In genomic region chr13:98891443-98891842, GRCm38 (mm10) we compare ENCODE assay signal across 8 mouse cellular contexts. TPM values are rescaled to one million over a fixed set of nuclear protein-coding genes. Genes with fewer than 3 reads are reported as not detected.
DNase-seq lines count a peak whose midpoint lies in the region; ATAC-seq and TF ChIP-seq lines count a peak whose summit lies in the region.

No protein-coding gene starts in this region.

- peaks cover 22% of the 10 kb centered on the region for H3K36me3 ChIP-seq in lung, embryonic 14.5 days (ENCODE audit: insufficient read depth)
- H3K36me3 ChIP-seq in forebrain, embryonic 10.5 days (replicated peaks) = peaks cover 28% of the 10 kb centered on the region
- peaks cover 7% of the 10 kb centered on the region for H3K36me3 ChIP-seq in limb, embryonic 11.5 days (ENCODE audit: control insufficient read depth, insufficient read depth, low read length)
- H3K36me3 ChIP-seq in neural tube, embryonic 15.5 days = peaks cover 12% of the 10 kb centered on the region

- H3K9me3 ChIP-seq in lung, embryonic 14.5 days (ENCODE audit: low read depth, low read length) = no peaks in the 10 kb centered on the region
- H3K9me3 ChIP-seq in forebrain, embryonic 10.5 days = no peaks in the 10 kb centered on the region
- no peaks in the 10 kb centered on the region for H3K9me3 ChIP-seq in limb, embryonic 11.5 days (ENCODE audit: control insufficient read depth, low read length)
- H3K9me3 ChIP-seq in neural tube, embryonic 15.5 days (replicated peaks) = no peaks in the 10 kb centered on the region

- H3K9ac ChIP-seq in lung, embryonic 14.5 days = no peak overlapping the region
- H3K9ac ChIP-seq in limb, embryonic 11.5 days (ENCODE audit: low read length) = no peak overlapping the region
- H3K9ac ChIP-seq in neural tube, embryonic 15.5 days (replicated peaks) = no peak overlapping the region

- no peak for DNase-seq in lung, embryonic 14.5 days
- DNase-seq in lung, postnatal 4 days = no peak
- DNase-seq in forebrain, embryonic 10.5 days (ENCODE audit: extremely low spot score, low spot score) = no peak
- no peak for DNase-seq in limb, embryonic 11.5 days (ENCODE audit: low spot score)
- no peak for DNase-seq in ovary, adult 18-20 months (ENCODE audit: low spot score)
- no peak for DNase-seq in embryo, embryonic 10 days (ENCODE audit: low spot score)
- no peak for DNase-seq in left cerebral cortex, postnatal 36 days (ENCODE audit: low spot score in 2 of 2)

- peak overlapping the region; percentile 75 for H3K4me2 ChIP-seq in lung, embryonic 14.5 days
- peak overlapping the region; percentile 92; the same call in 1 of the 2 replicates for H3K4me2 ChIP-seq in limb, embryonic 11.5 days (ENCODE audit: low read depth, severe bottlenecking)
- peak overlapping the region; percentile 73 for H3K4me2 ChIP-seq in neural tube, embryonic 15.5 days

- WGBS in lung, embryonic 14.5 days = 20% methylated on average over 8 of the region's 8 CpGs
- WGBS in forebrain, embryonic 10.5 days = 45% methylated on average over 8 of the region's 8 CpGs
- WGBS in limb, embryonic 11.5 days = 21% methylated on average over 8 of the region's 8 CpGs
- WGBS in neural tube, embryonic 15.5 days = 17% methylated on average over 8 of the region's 8 CpGs

- H3K27ac ChIP-seq in lung, embryonic 14.5 days (ENCODE audit: low read depth) = no peak overlapping the region
- no peak overlapping the region for H3K27ac ChIP-seq in forebrain, embryonic 10.5 days
- no peak overlapping the region for H3K27ac ChIP-seq in limb, embryonic 11.5 days (replicated peaks; ENCODE audit: low read depth, low read length)
- no peak overlapping the region for H3K27ac ChIP-seq in neural tube, embryonic 15.5 days (replicated peaks)

- H3K27me3 ChIP-seq in lung, embryonic 14.5 days (ENCODE audit: insufficient read depth, low read length) = no peaks in the 10 kb centered on the region
- H3K27me3 ChIP-seq in forebrain, embryonic 10.5 days (ENCODE audit: poor library complexity, severe bottlenecking) = no peaks in the 10 kb centered on the region
- no peaks in the 10 kb centered on the region for H3K27me3 ChIP-seq in limb, embryonic 11.5 days (ENCODE audit: control insufficient read depth, insufficient read depth, low read length)
- H3K27me3 ChIP-seq in neural tube, embryonic 15.5 days (replicated peaks) = no peaks in the 10 kb centered on the region

- no peak for TF ChIP-seq CTCF in lung, embryonic 14.5 days (IDR thresholded peaks at IDR 0.05; ENCODE audit: low read depth)

- H3K4me3 ChIP-seq in lung, embryonic 14.5 days (ENCODE audit: low read depth, low read length) = peak overlapping the region; percentile 75
- H3K4me3 ChIP-seq in forebrain, embryonic 10.5 days = peak overlapping the region; percentile 84
- H3K4me3 ChIP-seq in limb, embryonic 11.5 days (ENCODE audit: low read depth, low read length) = no peak overlapping the region
- no peak overlapping the region; the same call in 1 of the 2 replicates for H3K4me3 ChIP-seq in neural tube, embryonic 15.5 days (replicated peaks)

- no peak for ATAC-seq in lung, embryonic 14.5 days (ENCODE audit: insufficient read depth)
- no peak for ATAC-seq in limb, embryonic 11.5 days (ENCODE audit: insufficient number of reproducible peaks, low FRiP score, low TSS enrichment, low read depth)
- ATAC-seq in neural tube, embryonic 15.5 days (ENCODE audit: low FRiP score) = no peak

- intact Hi-C loops in left cerebral cortex, postnatal 36 days (cut with DNase I) = loop anchor here (5.0 kb wide), 1 partner anchor 36 kb away; the partner anchor contains the start of gene Tnpo1

- 0 out of 2 replicates have a peak, but pooled peaks cover 3% of the 10 kb centered on the region for H3K4me1 ChIP-seq in lung, embryonic 14.5 days (ENCODE audit: insufficient read depth)
- H3K4me1 ChIP-seq in forebrain, embryonic 10.5 days = peaks cover 54% of the 10 kb centered on the region
- peaks cover 9% of the 10 kb centered on the region; the same call in 1 of the 2 replicates for H3K4me1 ChIP-seq in limb, embryonic 11.5 days (ENCODE audit: control insufficient read depth, insufficient read depth, low read length)
- H3K4me1 ChIP-seq in neural tube, embryonic 15.5 days = peaks cover 59% of the 10 kb centered on the region

RNA-seq across cellular contexts. Expression of gene Tnpo1, which starts 34.7 kb away (rescaled TPM):
- 39.3 and 46.5 TPM in 2 replicates for polyA plus RNA-seq in lung, embryonic 14.5 days (2014; fragmentation: Nextera tagmentation; extraction: Ambion mirVana)
- 88.7 and 98.5 TPM in 2 replicates for polyA plus RNA-seq in forebrain, embryonic 10.5 days (2016; fragmentation: Nextera tagmentation; extraction: Ambion mirVana)
- polyA plus RNA-seq in limb, embryonic 11.5 days (2014; fragmentation: Nextera tagmentation; extraction: Ambion mirVana) = 52.5 and 60.0 TPM in 2 replicates
- polyA plus RNA-seq in neural tube, embryonic 15.5 days (2015; fragmentation: Nextera tagmentation; extraction: Ambion mirVana) = 41.1 and 46.6 TPM in 2 replicates
- total RNA-seq in left cerebral cortex, postnatal 36 days (2021) = 10 to 100 TPM; 52.6 to 68.2 TPM

Comparison
In these comparisons a context has a peak if more than half of its experiments do, and no peak if none do; other contexts are left out.
1. H3K4me3 ChIP-seq: peak in lung, embryonic 14.5 days (single experiment) and forebrain, embryonic 10.5 days (single experiment); none in limb, embryonic 11.5 days (single experiment) and neural tube, embryonic 15.5 days (single experiment).
2. Peak in every context shown above with its lines, with median percentiles within 50 percentile points of each other: H3K4me2 ChIP-seq.